Mouse (Mus musculus) small intestine, adult 2 months (tissue): ENCODE measurements around the gene Abce1.

ENCODE experiments used
- CTCF ChIP-seq: fragments of 200-500 bp; IDR thresholded peaks from 2 replicates; pipeline ENCODE4 v1.5.1; 2012; ENCODE audit warnings: low read depth, mild to moderate bottlenecking, control low read depth, inconsistent platforms, low read length, moderate library complexity, mixed read lengths; ENCODE audit not compliant: insufficient replicate concordance, insufficient read length; ENCODE audit errors: extremely low read depth
- POLR2A ChIP-seq: fragments of 200-500 bp; IDR thresholded peaks from 2 replicates; pipeline ENCODE4 v1.6.1; 2012; ENCODE audit warnings: low read depth, mild to moderate bottlenecking, control low read depth, inconsistent platforms, low read length, moderate library complexity

- TF ChIP-seq POLR2A, result no peak
- no peak for TF ChIP-seq CTCF
Observed at GRCm38 (mm10) chr8:79724589-79724988, 13.0 kb upstream of the Abce1 start.
